Mouse (Mus musculus) G1E (cell line): ENCODE measurements at regions not wholly inside any gene's neighbourhood (a gene's known extent, or its start where the extent isn't known, plus 50 kb on each side); places are given as distances from the start of the nearest gene placed in this dataset.

Experiments
- CTCF ChIP-seq: IDR thresholded peaks from 2 replicates; pipeline ENCODE4 v1.5.1; 2012; ENCODE audit warnings: low read depth, low read length, inconsistent platforms, mixed read lengths
- GATA1 ChIP-seq: IDR thresholded peaks from 2 replicates; pipeline ENCODE4 v1.6.1; 2012; ENCODE audit warnings: borderline replicate concordance, low read length, inconsistent platforms, mixed read lengths
- GATA2 ChIP-seq: IDR thresholded peaks from 2 replicates; pipeline ENCODE4 v1.6.1; 2012; ENCODE audit warnings: low read depth, low read length, inconsistent platforms, borderline replicate concordance
- POLR2AphosphoS5 ChIP-seq: IDR thresholded peaks from 2 replicates; pipeline ENCODE4 v1.6.1; 2012; ENCODE audit warnings: low read depth, low read length, inconsistent platforms; ENCODE audit not compliant: insufficient replicate concordance
- TAL1 ChIP-seq: conservative IDR thresholded peaks from 2 replicates; pipeline ENCODE4 v1.6.1; 2012; ENCODE audit warnings: low read depth, low read length, inconsistent platforms, mixed read lengths

GRCm38 (mm10) chr5:133453349-133454049, 646.0 kb upstream of the Castor2 start:
- no peak for TF ChIP-seq CTCF
- no peak for TF ChIP-seq TAL1
- TF ChIP-seq GATA2, result no peak
- no peak for TF ChIP-seq GATA1
- no peak for TF ChIP-seq POLR2AphosphoS5
